Mouse (Mus musculus) bone marrow macrophage, adult 2 months (primary cell): ENCODE results near the gene Tppp2. TPM values are rescaled to one million over a fixed set of nuclear protein-coding genes. Genes with fewer than 3 reads are reported as not detected.

Experiments used
- H3K27ac ChIP-seq: 2 replicates; pipeline ENCODE4 v1.5.1; 2012; ENCODE audit warnings: low read depth, low read length; ENCODE audit not compliant: insufficient read depth
- H3K4me1 ChIP-seq: 2 replicates; pipeline ENCODE4 v1.6.1; 2012; ENCODE audit warnings: low read length; ENCODE audit not compliant: control insufficient read depth, insufficient read depth
- H3K4me3 ChIP-seq: 2 replicates; pipeline ENCODE4 v1.5.1; 2012; ENCODE audit warnings: mild to moderate bottlenecking, low read length, moderate library complexity; ENCODE audit not compliant: insufficient read depth
- CTCF ChIP-seq: IDR thresholded peaks from 2 replicates; pipeline ENCODE4 v1.5.1; 2012; ENCODE audit warnings: low read depth, mild to moderate bottlenecking, low read length, moderate library complexity
- POLR2A ChIP-seq: IDR thresholded peaks from 2 replicates; pipeline ENCODE4 v1.6.1; 2012; ENCODE audit warnings: mild to moderate bottlenecking, low read depth, low read length, borderline replicate concordance
- polyA plus RNA-seq: library from polyadenylated mRNA; stranded (reverse); fragments of >200 nt; gene quantifications from 2 replicates; pipeline ENCODE4 v1.2.4, GENCODE M21; 2012; ENCODE audit not compliant: missing spikeins, insufficient read depth, insufficient read length

Tppp2 gene
- not detected in 2 replicates for polyA plus RNA-seq

- H3K27ac ChIP-seq, result no peak within 1 kb of the TSS
- H3K4me3 ChIP-seq, result no peak within 1 kb of the TSS
- peaks cover 14% of the 10 kb centered on the region for H3K4me1 ChIP-seq
- TF ChIP-seq CTCF (no peak), POLR2A (no peak)
These were observed at the start of gene Tppp2 for GRCm38 (mm10) chr14:51918125-51918524. TSS of gene Tppp2 (plus strand) at chr14:51918425.

DNA sequence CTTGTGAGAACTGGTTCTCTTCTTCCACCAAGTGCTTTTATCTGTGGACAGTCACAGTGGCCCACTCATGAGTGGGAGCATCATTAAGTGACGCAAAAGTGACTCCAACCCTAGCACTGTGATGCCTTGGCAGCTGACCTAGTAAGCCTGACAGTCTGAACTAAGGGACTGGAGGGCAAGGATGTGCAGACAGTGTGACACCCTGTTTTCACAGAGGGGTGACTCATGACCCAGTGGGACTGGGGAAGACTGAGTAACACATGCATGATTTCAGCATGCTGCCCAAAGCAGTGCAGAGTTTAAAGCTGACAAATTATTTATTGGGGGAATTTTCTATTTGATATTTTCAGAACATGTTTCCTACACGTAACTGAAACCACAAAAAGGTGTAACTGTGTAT is 47.5 kb upstream of the Tppp2 start:
- H3K4me3 ChIP-seq, result no peak overlapping the region
- no peak for TF ChIP-seq POLR2A
- TF ChIP-seq CTCF, result no peak
- H3K27ac ChIP-seq, result no peak overlapping the region
- 0 out of 2 replicates have a peak, but pooled peaks cover 2% of the 10 kb centered on the region for H3K4me1 ChIP-seq

- 0 out of 2 replicates have a peak, but pooled peaks cover 2% of the 10 kb centered on the region for H3K4me1 ChIP-seq
- H3K27ac ChIP-seq, result no peak overlapping the region
- H3K4me3 ChIP-seq, result no peak overlapping the region
- TF ChIP-seq POLR2A (no peak), CTCF (no peak)
These were observed 46.5 kb upstream of the Tppp2 start for GRCm38 (mm10) chr14:51871741-51872140.

GRCm38 (mm10) chr14:51877517-51877916 is 40.7 kb upstream of the Tppp2 start:
- Histone ChIP-seq H3K27ac (no peak overlapping the region), H3K4me3 (no peak overlapping the region), H3K4me1 (no peaks in the 10 kb centered on the region)
- TF ChIP-seq POLR2A (no peak), CTCF (no peak)

GRCm38 (mm10) chr14:51883527-51884030 is 34.6 kb upstream of the Tppp2 start:
- H3K4me1 ChIP-seq, result peaks cover 4% of the 10 kb centered on the region; the same call in 1 of the 2 replicates
- peak overlapping the region; percentile 61 for H3K27ac ChIP-seq
- no peak for TF ChIP-seq CTCF
- no peak for TF ChIP-seq POLR2A
- H3K4me3 ChIP-seq, result peak overlapping the region; percentile 43

GRCm38 (mm10) chr14:51884031-51884544 is 34.1 kb upstream of the Tppp2 start:
- Histone ChIP-seq H3K27ac (peak overlapping the region; percentile 61), H3K4me3 (peak overlapping the region; percentile 43), H3K4me1 (peaks cover 4% of the 10 kb centered on the region; the same call in 1 of the 2 replicates)
- TF ChIP-seq CTCF, result no peak
- no peak for TF ChIP-seq POLR2A

DNA sequence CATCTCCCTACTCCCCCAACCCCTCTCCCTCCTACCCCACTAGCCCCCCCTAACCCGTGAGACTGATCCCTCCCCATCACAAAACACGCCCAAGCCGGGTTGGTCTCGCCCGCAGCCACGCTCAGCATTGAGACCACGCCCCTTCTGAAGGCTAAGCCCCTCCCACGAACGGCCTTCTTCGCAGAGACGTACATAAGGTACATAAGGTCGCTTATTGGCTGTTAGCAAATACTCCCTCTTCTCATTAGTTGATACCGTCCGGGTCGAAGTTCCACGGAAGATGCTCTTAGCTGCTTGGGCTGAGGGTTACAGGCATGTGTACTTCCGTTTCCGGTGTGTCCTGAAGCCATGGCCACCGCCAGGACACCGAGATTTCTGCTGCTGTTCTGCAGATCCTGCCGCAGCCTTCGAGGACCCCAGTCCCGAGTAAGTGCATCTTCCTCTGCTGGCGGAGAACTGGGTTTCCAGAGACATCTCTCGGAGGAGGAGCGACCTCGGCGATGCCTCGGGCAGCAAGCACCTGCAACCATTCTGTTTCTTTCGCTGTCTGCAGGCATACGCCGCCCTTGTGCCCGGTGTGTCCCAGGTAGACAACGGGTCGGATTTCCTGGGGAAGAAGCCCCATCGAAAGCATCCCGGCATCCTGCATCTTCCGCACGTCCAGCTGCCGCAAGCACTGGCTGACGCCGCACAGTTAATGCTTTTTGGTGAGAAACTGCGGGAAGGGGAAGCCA is 33.5 kb upstream of the Tppp2 start, which contains the start of gene Mettl17:
Gene Mettl17, plus strand, starts transcription at position 245 of the 734 bp plus-strand sequence.
- Histone ChIP-seq H3K4me3 (peak within 1 kb of the TSS; percentile 88), H3K27ac (peak within 1 kb of the TSS; percentile 61), H3K4me1 (peaks cover 4% of the 10 kb centered on the region; the same call in 1 of the 2 replicates)
- TF ChIP-seq CTCF, result no peak
- TF ChIP-seq POLR2A, result no peak; the same call in 1 of the 2 replicates

- no peak overlapping the region for H3K27ac ChIP-seq
- TF ChIP-seq POLR2A (no peak), CTCF (no peak)
- 0 out of 2 replicates have a peak overlapping the region, but pooled peaks have one; percentile 5 for H3K4me3 ChIP-seq
- H3K4me1 ChIP-seq, result peaks cover 4% of the 10 kb centered on the region; the same call in 1 of the 2 replicates
These were observed 32.2 kb upstream of the Tppp2 start for GRCm38 (mm10) chr14:51886051-51886450.

DNA sequence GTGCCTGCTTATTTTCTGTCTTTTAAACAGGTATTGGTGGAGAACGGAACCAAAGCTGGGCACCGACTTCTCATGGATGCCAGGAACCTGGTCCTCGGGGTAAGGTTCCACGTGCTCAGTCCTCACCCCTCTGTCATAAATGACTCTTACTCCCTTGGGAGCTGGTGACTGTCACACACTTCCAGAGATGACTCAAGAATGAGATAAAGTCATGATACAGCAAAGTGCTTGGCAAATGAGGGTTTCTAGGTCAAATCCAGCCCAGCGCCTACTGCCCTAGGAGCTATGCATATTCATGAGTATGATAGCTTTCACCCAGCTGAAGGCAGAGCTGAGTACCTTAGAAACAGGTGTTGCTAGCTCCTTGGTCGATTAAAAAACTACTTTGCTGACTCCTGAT is 28.4 kb upstream of the Tppp2 start:
- Histone ChIP-seq H3K27ac (no peak overlapping the region), H3K4me3 (no peak overlapping the region), H3K4me1 (peaks cover 23% of the 10 kb centered on the region)
- TF ChIP-seq POLR2A, result no peak
- TF ChIP-seq CTCF, result no peak

DNA sequence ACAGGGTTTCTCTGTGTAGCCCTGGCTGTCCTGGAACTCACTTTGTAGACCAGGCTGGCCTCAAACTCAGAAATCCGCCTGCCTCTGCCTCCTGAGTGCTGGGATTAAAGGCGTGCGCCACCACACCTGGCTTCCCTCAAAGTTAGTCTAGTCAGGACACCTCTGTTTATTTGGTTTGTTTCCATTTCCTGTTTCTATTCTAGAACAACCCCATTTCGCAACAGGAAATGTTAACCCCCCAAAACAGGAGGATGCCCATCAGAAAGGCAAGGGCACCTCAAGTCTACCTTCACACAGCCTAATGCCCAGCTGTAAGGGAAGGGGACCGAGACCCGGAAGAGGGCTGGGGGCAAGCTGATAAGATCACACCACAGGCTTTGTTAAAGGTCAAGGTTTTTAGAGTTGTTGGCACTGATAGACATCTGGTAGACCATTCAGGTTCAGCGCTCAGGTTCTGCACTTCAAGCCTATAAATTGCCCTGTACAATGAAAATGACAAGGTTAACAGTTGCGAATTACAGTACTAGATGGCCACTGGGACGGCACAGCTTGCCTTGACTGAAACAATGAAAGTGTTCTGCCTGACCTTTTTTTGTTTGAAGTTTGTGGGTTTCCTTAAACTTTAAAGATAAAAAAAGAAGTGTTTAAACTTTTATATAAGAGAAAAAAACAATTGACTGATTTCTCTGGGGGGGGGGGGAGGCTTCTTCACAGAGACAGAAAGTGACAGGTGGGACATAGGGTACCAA is 25.9 kb upstream of the Tppp2 start, which contains the start of gene Slc39a2:
Gene Slc39a2, plus strand, starts transcription at position 699 of the 749 bp plus-strand sequence.
- TF ChIP-seq CTCF (no peak), POLR2A (no peak)
- H3K4me1 ChIP-seq, result peaks cover 38% of the 10 kb centered on the region
- H3K27ac ChIP-seq, result peak within 1 kb of the TSS; percentile 71
- H3K4me3 ChIP-seq, result no peak within 1 kb of the TSS
